Mouse (Mus musculus) heart, adult 11 months (tissue): ENCODE measurements around the gene Tex2.
A peak's percentile ranks its signal among the peaks of the same experiment; 100 is the strongest.
"Not testable (repeated sequence)": the region's sequence is repeated elsewhere in the genome, so short reads cannot be mapped to it uniquely, and the experiment has no call there.

Experiments
- DNase-seq: peaks from one replicate; pipeline ENCODE4 v3.0.0; 2022

Gene Tex2

GRCm38 (mm10) chr11:106503425-106503717, 109.9 kb downstream of the Tex2 start:
- DNase-seq: no peak

DNA sequence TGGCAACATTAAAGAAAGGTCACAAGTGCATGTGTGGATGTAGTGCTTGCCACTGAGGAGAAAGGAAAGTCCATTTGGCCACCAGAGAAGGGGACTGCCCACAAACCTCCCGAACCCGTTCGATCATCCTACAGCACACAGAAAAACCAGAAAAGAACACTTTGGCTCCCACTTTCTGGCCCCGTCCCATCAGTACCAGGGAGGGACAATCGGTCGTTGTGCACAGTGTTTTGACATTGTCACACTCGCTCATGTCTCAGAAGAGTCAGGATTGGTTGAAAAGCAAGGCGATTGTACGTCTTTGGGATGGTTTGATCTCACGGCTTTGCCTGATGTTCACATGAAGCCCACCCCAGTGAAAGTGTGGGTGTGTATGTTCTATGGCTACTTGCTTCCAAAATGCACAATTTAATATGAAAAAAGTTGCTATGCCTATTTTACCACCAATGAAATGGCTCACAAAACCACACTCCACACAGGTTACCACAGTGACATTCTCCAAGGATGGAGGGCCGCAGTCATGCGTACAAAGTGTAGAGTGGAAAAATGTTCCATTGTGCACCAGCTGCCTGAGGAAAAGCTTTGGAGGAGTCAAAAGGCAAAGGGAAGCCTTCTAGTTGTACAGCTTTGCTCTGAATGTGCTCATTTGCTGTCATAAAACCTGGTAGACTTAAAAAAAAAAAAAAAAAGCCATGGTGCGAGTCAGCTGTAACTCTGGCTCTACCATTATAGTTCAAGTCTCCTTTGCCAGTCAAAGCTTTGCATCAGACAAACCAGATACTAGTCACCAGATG, 110.4 kb downstream of the Tex2 start:
- DNase-seq: no peak

DNA sequence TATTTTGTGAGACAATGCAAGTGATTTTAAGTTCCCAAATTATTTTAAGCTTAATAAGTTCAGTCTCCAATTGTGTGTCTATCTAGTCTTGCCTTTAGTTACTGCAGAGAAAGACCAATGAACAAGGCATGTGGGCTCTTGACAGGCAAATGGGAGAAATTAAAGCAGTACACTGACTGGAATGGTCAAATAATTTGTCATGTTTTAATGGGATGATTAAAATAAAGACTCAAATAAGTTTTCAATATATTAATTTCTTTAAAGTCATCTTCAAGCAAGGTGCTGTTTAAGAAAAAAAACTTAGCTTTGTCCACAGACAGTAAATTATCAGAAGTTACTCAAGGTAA, 111.1 kb downstream of the Tex2 start:
- no peak for DNase-seq

GRCm38 (mm10) chr11:106501308-106502158, 111.7 kb downstream of the Tex2 start:
- DNase-seq: peak; percentile 98

GRCm38 (mm10) chr11:106500393-106501307, 112.6 kb downstream of the Tex2 start:
- DNase-seq: peak; percentile 100

DNA sequence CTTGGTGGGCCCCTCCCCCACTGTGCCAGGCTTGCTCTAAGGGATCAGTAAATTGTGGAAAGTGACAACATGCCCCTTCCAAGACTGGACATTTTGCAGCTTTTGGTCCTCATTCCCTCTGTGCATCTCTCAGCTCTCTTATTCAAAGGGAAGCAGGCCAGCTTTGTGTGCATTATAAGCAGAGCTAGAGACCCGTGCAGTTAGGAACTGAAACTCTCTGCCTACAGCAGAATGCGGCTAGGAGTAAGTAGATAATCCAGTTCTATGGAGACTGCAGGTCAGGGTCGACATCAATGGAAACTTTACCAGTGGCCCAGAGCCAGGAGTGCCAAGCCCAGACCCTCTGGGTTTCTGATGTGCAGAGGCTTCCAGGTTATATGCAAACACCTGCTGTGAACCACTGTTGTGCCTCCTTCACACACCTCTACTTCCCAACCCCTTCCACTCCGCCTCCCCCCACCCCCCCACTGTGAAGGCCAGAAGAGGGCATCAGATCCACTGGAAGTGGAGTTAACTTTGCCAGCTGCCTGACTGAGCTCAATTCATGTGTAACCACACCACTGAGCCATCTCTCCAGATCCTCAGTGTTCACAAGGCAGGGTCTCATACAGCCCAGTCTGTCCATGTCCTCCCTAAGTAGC, 114.4 kb downstream of the Tex2 start:
- no peak for DNase-seq

DNA sequence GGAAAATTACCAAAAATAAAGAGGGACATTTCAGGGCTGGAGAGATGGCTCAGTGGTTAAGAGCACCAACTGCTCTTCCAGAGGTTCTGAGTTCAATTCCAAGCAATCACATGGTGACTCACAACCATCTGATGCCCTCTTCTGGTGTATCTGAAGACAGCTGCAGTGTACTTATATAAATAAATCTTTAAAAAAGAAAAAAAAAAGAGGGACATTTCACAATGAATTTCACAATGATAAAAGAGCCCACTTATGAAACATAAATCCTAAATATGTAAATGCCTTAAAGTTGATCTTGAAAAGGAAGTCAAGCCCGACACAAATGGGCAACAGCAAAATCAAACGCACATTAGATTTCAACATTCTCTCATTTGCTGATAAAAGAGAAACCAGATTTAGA, 115.3 kb downstream of the Tex2 start:
- DNase-seq: no peak

GRCm38 (mm10) chr11:106497009-106497408, 116.2 kb downstream of the Tex2 start:
- not testable (repeated sequence) for DNase-seq

DNA sequence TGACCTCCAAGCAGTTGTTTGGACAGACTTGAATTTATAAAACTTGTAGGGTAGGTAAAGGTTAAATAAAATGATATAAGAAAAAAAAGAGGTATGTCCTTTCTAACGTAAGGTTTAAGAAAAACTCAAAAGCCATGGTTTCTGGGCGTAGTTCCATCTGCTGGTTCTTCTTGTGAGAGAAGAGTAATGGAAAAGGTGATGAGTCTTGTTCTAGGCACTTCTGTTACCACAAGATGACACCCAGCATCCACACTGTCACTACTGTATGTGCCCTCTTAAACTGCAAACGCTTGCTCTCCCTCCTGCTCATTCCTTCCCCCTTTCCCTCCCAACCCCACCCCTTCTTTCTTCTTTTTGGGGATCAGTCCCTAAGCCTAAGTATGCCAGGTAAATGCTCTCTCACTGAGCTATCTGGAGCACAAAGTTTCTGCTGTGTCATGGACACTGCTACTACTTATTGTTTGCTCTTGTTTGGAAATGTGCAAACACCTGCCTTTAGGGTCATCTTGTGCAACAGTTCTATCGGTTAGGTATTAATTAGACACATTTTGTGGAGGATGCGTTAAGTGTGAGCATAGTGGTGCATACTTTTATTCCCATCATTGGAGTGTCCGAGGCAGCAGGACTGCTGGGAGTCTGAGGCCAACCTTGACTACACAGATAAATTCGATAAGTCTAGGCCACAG, 120.1 kb downstream of the Tex2 start:
- DNase-seq: no peak

GRCm38 (mm10) chr11:106491393-106491792, 121.8 kb downstream of the Tex2 start:
- no peak for DNase-seq

DNA sequence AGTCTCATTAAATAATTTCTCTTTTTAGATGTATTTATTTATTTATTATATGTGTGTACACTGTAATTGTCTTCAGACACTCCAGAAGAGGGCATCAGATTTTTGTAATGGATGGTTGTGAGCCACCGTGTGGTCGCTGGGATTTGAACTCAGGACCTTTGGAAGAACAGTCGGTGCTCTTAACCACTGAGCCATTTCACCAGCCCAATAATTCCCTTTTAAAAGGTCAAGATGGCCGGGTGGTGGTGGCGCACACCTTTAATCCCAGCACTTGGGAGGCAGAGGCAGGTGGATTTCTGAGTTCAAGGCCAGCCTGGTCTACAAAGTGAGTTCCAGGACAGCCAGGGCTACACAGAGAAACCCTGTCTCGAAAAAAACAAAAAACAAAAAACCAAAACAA, 122.6 kb downstream of the Tex2 start:
- DNase-seq: not testable (repeated sequence)

DNA sequence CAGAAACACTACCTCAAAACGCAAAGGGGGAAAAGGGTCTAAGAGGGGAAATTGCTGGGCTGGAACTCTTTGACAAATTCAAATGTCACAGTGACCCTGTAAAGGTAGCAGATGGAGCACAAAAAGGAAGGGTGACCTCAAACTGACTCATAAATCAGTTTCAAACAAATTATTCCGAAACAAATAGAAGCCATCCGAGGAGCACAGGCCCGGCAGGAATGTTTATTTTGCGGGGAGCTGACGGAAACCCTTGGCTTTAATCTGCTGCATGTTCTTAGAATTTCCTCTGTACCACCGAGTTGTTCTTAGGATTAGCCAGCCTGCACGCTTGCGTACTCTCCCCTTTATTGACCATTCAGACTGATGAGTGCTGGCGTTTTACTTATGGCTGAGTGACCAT, 123.2 kb downstream of the Tex2 start:
- no peak for DNase-seq

DNA sequence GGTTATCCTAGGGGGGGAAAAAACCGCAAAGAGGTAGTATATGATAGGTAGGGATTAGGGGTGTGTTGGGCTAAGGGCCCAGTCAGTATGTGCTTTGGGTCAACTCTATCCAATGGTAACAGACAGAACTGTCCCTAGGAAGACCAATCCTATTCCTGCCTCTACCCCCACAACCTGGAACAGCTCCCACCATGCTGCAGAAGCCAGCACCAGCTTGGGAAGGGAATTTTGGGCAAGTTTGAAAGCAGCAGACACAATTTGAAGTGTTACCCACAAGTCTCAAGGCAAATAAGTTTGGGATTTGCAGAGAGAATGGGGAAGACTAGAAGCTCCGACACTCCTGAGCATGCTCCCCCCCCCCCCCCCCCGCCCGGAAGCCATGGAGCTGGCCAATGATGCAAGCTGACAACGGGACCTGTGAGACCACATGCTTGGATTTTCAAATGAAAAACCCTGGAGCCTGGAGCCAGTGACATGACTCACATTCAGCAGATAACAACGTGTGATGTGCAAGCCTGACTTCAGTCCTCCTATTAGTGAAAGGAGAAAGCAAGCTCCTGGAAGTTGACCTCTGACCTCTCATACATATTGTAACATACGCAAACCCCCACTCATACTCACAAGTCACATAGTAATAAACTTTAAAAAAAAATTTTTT, 124.1 kb downstream of the Tex2 start:
- DNase-seq: no peak

DNA sequence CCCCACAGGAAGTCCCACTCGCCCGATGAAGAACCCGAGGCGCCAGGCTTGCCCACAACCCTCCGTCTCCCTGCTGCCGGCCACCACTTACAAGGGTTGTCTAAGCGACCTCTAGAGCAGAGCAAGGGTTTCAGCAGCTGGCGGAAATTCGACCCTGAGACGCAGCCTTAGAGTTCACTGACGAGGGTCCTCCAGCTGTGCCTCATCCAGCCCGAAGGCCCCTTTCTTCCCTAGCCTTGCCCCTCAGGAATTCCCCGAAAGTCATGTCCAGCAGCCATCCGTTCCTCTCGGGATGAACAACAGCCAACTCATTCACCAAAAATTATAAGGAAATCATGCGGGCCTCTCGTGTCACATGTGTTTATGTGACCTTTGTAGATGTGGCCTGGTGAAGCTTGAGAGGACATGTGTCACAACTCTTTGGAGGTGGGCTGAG, 125.1 kb downstream of the Tex2 start:
- DNase-seq: no peak

GRCm38 (mm10) chr11:106487733-106488115, 125.5 kb downstream of the Tex2 start, which contains the start of gene Ern1:
Ern1 (minus strand) TSS chr11:106487852.
- DNase-seq: peak; percentile 100

DNA sequence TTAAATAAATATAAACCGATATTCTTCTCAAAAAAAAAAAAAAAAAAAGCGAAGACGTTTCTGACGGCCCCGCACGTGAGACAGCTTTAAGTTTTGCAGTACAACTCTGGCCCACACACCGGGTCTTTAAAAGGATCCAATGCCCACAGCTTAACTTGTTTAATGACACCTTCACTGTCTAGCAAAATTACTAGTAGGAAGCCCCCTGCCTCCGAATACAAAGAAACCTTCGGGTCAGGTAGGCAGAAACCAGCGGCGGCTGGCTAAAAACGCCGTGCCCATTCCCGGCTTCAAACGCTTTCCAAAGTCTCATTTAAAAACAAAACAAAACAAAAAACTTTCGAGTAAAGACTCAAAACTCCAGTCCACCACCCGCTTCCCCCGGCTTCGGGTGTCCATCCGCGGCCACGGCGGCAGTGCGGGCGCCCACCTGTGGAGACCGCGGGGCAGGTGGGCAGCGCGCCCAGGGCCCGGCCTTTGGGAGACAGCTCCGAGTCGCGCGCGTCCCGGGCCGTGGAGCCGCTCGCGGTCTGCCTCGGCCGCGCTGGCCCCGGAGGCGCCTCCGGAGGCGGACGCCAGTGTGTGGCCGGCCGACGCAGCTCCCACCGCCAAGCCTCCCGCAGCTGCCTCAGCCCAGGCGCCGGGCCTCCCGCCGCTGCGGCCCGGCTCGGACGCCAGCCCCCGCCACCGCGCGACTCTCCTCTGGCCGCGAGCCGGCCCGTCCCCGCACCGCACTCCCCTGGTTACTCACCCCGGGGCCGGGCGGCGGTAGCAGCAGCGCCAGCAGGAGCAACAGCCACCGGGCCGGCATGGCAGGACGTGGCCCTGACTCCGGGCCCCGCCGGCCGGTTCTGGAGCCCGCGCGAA, 126.1 kb downstream of the Tex2 start:
- DNase-seq: no peak

- no peak for DNase-seq
Measured at GRCm38 (mm10) chr11:106486042-106486865, 127.0 kb downstream of the Tex2 start.

DNA sequence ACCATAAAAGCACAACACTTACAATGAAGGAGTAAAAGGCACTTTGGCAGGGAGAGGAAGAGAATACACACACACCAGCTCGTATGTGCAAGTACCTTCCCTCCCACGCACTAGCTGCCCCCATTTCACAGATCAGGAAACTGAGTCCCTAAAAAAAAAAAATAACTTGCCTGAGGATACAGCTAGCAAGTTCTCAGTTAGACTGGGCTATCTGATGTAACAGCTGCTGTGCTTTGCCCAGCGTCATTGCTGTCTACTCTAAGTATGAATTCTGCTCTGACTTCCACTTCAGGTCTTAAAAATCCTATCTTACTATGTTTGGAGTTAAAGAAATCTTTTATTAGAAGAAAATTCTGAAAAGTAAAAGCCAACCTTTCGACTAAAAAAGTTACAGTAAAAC, 127.6 kb downstream of the Tex2 start:
- DNase-seq: no peak

DNA sequence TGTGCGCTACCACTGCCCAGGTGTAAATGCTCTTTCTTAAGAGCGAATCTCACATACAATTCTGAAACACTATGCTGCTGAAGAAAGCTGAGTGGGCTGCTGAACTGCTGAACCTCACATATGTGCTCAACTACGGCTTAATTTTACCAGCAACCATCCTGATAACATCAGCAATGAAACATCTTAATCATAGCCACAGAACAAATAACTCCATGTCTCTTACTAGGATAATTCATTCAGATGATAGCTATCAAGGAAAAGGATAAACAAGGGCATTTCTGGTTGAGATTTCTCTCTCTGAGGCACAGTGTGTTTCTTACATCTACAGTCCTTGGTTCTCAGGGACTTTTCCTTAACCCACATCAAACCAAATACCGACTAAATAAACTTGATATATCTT, 128.3 kb downstream of the Tex2 start:
- no peak for DNase-seq

- no peak for DNase-seq
Measured at GRCm38 (mm10) chr11:106482867-106483266, 130.4 kb downstream of the Tex2 start.
